Mouse (Mus musculus) forebrain, embryonic 15.5 days (tissue): Measurements from ENCODE around the gene Mkrn2. TPM values are rescaled to one million over a fixed set of nuclear protein-coding genes. Genes with fewer than 3 reads are reported as not detected.

Experiments
- ATAC-seq: fragments of 200-750 bp; cut with Nextera tagmentation; replicated peaks from 2 replicates; pipeline ENCODE4 v1.8.0; 2017; ENCODE audit warnings: mild to moderate bottlenecking, moderate TSS enrichment, moderate library complexity
- H3K27ac ChIP-seq: fragments of 300-500 bp; sonication (generic); replicated peaks from 2 replicates; pipeline ENCODE4 v1.5.1; 2015; ENCODE audit warnings: mild to moderate bottlenecking, inconsistent platforms
- H3K27me3 ChIP-seq: fragments of 300-500 bp; sonication (generic); 2 replicates; pipeline ENCODE4 v1.6.1; 2015; ENCODE audit warnings: inconsistent platforms
- H3K36me3 ChIP-seq: fragments of 300-500 bp; sonication (generic); 2 replicates; pipeline ENCODE4 v1.6.1; 2015; ENCODE audit warnings: mild to moderate bottlenecking, inconsistent platforms
- H3K4me1 ChIP-seq: fragments of 300-500 bp; sonication (generic); 2 replicates; pipeline ENCODE4 v1.6.1; 2015; ENCODE audit warnings: inconsistent platforms
- H3K4me2 ChIP-seq: fragments of 300-500 bp; sonication (generic); replicated peaks from 2 replicates; pipeline ENCODE4 v1.6.1; 2015; ENCODE audit warnings: mild to moderate bottlenecking, inconsistent platforms
- H3K4me3 ChIP-seq: fragments of 300-500 bp; sonication (generic); 2 replicates; pipeline ENCODE4 v1.5.1; 2015; ENCODE audit warnings: mild to moderate bottlenecking, inconsistent platforms
- H3K9ac ChIP-seq: fragments of 300-500 bp; sonication (generic); replicated peaks from 2 replicates; pipeline ENCODE4 v1.6.1; 2015; ENCODE audit warnings: mild to moderate bottlenecking, inconsistent platforms
- H3K9me3 ChIP-seq: fragments of 300-500 bp; sonication (generic); 2 replicates; pipeline ENCODE4 v1.6.1; 2016; ENCODE audit warnings: inconsistent platforms
- WGBS: fragments of 180-500 bp; shearing (Covaris S2); methylation state at CpG from one replicate; pipeline ENCODE4 v1.1.7; 2015; ENCODE audit warnings: mixed read lengths; 5-methylcytosine and 5-hydroxymethylcytosine counted together
- polyA plus RNA-seq: library from polyadenylated mRNA; unstranded; fragments of >200 nt; fragmentation: Nextera tagmentation; extraction: Ambion mirVana; gene quantifications from 2 replicates; pipeline ENCODE4 v1.2.1, GENCODE M21; 2015

Gene Mkrn2
- 41.8 and 44.7 TPM in 2 replicates for polyA plus RNA-seq

DNA sequence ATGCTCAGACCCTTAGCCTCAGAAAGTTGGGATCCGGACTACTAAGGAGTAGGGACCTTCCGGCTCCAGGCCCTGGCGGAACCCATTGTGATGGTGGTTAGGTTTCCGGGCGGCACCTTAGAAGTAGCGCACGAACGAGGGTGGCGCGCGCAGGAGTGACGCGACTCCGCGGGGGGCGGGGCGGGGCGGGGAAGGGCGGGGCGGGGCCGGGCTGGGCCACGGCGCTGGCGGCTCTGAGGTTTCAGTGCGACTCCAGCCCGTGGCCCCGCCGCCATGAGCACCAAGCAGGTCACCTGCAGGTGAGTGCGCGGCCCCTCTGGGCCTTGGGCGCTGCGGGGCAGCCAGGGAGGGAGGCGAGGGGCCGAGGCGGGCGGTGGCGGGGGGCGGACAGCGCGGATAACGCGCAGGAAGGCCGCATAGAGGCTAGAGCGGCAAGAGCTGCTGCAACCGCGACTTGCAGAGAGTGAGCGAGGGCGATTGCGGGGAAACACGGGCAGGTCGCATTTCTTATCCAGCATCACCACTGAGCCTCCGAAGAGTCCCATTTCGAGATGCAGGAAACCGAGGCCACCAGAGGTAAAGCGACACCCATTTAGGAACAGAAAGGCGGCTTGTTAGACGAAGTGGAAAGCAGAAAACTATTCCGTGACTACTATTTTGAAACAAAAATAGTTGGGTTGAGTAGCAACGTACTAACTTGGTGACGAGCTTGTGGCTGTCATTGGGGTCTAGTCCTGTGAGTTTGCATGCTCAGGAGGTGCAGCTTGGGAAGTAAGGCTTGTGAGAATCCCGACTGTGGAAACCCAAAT lies at the start of gene Mkrn2:
TSS of gene Mkrn2 (plus strand) at position 188 of the 809 bp plus-strand sequence.
- H3K9ac ChIP-seq: peak within 1 kb of the TSS; percentile 85
- H3K27ac ChIP-seq: peak within 1 kb of the TSS; percentile 88
- 0 out of 2 replicates have a peak, but pooled peaks cover 5% of the 10 kb centered on the region for H3K36me3 ChIP-seq
- H3K27me3 ChIP-seq: no peaks in the 10 kb centered on the region
- peak within 1 kb of the TSS; percentile 88 for H3K4me3 ChIP-seq
- under 1% methylated on average over 61 of the region's 61 CpGs for WGBS
- no peaks in the 10 kb centered on the region for H3K9me3 ChIP-seq
- peak; percentile 95 for ATAC-seq
- H3K4me2 ChIP-seq: peak within 1 kb of the TSS; percentile 55
- peaks cover 10% of the 10 kb centered on the region for H3K4me1 ChIP-seq

GRCm38 (mm10) chr6:115555485-115555884 lies 46.2 kb upstream of the Mkrn2 start:
- Histone ChIP-seq H3K9ac (no peak overlapping the region), H3K4me3 (no peak overlapping the region), H3K27me3 (no peaks in the 10 kb centered on the region), H3K9me3 (no peaks in the 10 kb centered on the region), H3K36me3 (peaks cover 57% of the 10 kb centered on the region), H3K4me1 (no peaks in the 10 kb centered on the region), H3K27ac (no peak overlapping the region), H3K4me2 (no peak overlapping the region)
- no peak for ATAC-seq
- 74% methylated on average over 5 of the region's 5 CpGs for WGBS

DNA sequence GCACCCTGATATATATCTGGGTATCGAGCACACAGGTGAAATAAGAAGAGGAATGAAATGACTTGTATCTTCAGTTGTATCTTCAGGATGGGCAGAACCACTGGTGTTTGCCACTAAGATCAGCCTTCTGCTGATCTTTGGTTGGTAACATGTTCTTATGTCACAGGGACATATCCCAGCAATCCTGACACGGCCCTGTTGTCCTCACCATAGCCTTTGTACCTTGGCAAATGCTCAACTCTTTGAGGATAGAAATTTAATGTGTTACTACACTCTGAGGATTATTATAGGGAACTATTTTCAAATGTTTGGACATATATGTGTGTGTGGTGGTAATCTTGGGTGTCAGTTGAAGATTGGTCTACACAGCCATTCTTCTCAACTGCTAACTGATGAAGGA lies 43.5 kb upstream of the Mkrn2 start:
- H3K9ac ChIP-seq: no peak overlapping the region
- H3K36me3 ChIP-seq: peaks cover 48% of the 10 kb centered on the region
- H3K27me3 ChIP-seq: no peaks in the 10 kb centered on the region
- no peak for ATAC-seq
- H3K27ac ChIP-seq: no peak overlapping the region
- H3K4me2 ChIP-seq: no peak overlapping the region
- no peaks in the 10 kb centered on the region for H3K4me1 ChIP-seq
- no peaks in the 10 kb centered on the region for H3K9me3 ChIP-seq
- WGBS: 92% methylated on average over 2 of the region's 2 CpGs
- no peak overlapping the region for H3K4me3 ChIP-seq

GRCm38 (mm10) chr6:115559651-115560632 lies 41.8 kb upstream of the Mkrn2 start:
- H3K4me2 ChIP-seq: no peak overlapping the region
- 85% methylated on average over 21 of the region's 21 CpGs for WGBS
- H3K9ac ChIP-seq: no peak overlapping the region
- H3K36me3 ChIP-seq: peaks cover 39% of the 10 kb centered on the region
- no peak overlapping the region for H3K27ac ChIP-seq
- H3K4me3 ChIP-seq: no peak overlapping the region
- H3K27me3 ChIP-seq: no peaks in the 10 kb centered on the region
- ATAC-seq: no peak
- H3K9me3 ChIP-seq: no peaks in the 10 kb centered on the region
- no peaks in the 10 kb centered on the region for H3K4me1 ChIP-seq

DNA sequence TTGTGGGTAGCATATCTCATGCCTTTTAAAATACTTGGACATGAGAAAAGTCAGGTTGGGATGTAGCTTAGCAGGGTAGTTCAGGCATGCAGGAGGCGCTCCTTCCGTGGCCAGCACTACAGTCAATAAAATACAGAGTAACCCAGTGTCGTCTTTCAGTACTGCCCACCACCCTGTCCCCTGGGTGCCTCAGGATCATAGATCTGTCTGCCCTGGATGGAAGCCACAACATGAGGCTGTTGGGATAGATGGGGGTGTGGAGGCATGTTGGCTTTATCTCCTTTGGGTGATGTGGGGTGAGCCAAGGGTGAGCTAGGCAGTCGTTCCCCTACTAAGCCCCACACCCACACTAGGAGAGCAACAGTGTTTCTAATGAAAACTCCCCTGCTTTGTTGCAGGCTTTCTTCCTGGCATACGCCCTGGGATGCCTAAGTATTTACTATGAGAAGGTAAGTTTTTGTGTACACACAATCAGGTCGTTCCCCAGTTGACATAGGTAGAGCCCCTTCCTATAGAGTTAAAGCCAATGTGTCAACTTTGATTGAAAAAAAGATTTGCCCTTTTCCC lies 36.1 kb upstream of the Mkrn2 start:
- H3K36me3 ChIP-seq: peaks cover 56% of the 10 kb centered on the region
- no peak overlapping the region for H3K4me2 ChIP-seq
- WGBS: 92% methylated on average over 6 of the region's 6 CpGs
- no peak overlapping the region for H3K4me3 ChIP-seq
- no peaks in the 10 kb centered on the region for H3K9me3 ChIP-seq
- H3K4me1 ChIP-seq: no peaks in the 10 kb centered on the region
- H3K27ac ChIP-seq: no peak overlapping the region
- no peaks in the 10 kb centered on the region for H3K27me3 ChIP-seq
- H3K9ac ChIP-seq: no peak overlapping the region
- ATAC-seq: no peak

GRCm38 (mm10) chr6:115574171-115574570 lies 27.5 kb upstream of the Mkrn2 start:
- Histone ChIP-seq H3K9me3 (no peaks in the 10 kb centered on the region), H3K4me2 (no peak overlapping the region), H3K27ac (no peak overlapping the region), H3K36me3 (peaks cover 60% of the 10 kb centered on the region), H3K4me3 (no peak overlapping the region), H3K9ac (no peak overlapping the region), H3K27me3 (no peaks in the 10 kb centered on the region), H3K4me1 (no peaks in the 10 kb centered on the region)
- 93% methylated on average over 7 of the region's 7 CpGs for WGBS
- no peak for ATAC-seq

DNA sequence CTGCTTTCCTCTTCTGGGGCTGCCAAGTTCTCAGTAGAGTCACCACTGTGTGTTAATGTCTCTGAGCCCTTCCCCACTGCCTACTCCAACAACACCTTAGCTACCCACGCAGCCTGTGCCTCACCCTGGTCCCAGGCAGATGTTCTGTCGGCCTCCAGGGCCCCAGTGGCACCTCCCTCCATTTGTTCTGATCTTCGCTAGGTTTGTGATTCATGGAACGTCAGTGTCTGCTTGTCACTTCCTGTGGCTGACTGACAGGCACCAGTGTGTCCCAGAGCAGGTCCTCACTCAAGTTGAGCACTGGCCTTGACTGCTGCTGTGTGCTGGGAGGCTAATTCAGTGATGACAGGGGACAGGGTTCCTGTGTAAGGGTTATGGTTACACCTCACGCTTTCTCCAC lies 24.3 kb upstream of the Mkrn2 start:
- WGBS: 90% methylated on average over 5 of the region's 5 CpGs
- H3K4me3 ChIP-seq: no peak overlapping the region
- no peaks in the 10 kb centered on the region for H3K9me3 ChIP-seq
- H3K4me2 ChIP-seq: no peak overlapping the region
- no peak overlapping the region for H3K27ac ChIP-seq
- ATAC-seq: no peak
- H3K36me3 ChIP-seq: peaks cover 57% of the 10 kb centered on the region
- H3K4me1 ChIP-seq: no peaks in the 10 kb centered on the region
- H3K9ac ChIP-seq: no peak overlapping the region
- H3K27me3 ChIP-seq: no peaks in the 10 kb centered on the region

- H3K27me3 ChIP-seq: no peaks in the 10 kb centered on the region
- no peaks in the 10 kb centered on the region for H3K4me1 ChIP-seq
- no peak overlapping the region for H3K27ac ChIP-seq
- no peaks in the 10 kb centered on the region for H3K9me3 ChIP-seq
- ATAC-seq: no peak
- no peak overlapping the region for H3K4me2 ChIP-seq
- 79% methylated on average over 9 of the region's 9 CpGs for WGBS
- no peak overlapping the region for H3K4me3 ChIP-seq
- peaks cover 57% of the 10 kb centered on the region for H3K36me3 ChIP-seq
- H3K9ac ChIP-seq: no peak overlapping the region
Observed at GRCm38 (mm10) chr6:115577941-115578340, 23.8 kb upstream of the Mkrn2 start.

- peaks cover 46% of the 10 kb centered on the region for H3K36me3 ChIP-seq
- H3K4me3 ChIP-seq: no peak overlapping the region
- no peaks in the 10 kb centered on the region for H3K9me3 ChIP-seq
- H3K4me1 ChIP-seq: no peaks in the 10 kb centered on the region
- no peak overlapping the region for H3K27ac ChIP-seq
- no peak overlapping the region for H3K4me2 ChIP-seq
- H3K27me3 ChIP-seq: no peaks in the 10 kb centered on the region
- no peak overlapping the region for H3K9ac ChIP-seq
- WGBS: 89% methylated on average over 3 of the region's 3 CpGs
- no peak for ATAC-seq
Observed at GRCm38 (mm10) chr6:115580810-115581209, 20.9 kb upstream of the Mkrn2 start.

DNA sequence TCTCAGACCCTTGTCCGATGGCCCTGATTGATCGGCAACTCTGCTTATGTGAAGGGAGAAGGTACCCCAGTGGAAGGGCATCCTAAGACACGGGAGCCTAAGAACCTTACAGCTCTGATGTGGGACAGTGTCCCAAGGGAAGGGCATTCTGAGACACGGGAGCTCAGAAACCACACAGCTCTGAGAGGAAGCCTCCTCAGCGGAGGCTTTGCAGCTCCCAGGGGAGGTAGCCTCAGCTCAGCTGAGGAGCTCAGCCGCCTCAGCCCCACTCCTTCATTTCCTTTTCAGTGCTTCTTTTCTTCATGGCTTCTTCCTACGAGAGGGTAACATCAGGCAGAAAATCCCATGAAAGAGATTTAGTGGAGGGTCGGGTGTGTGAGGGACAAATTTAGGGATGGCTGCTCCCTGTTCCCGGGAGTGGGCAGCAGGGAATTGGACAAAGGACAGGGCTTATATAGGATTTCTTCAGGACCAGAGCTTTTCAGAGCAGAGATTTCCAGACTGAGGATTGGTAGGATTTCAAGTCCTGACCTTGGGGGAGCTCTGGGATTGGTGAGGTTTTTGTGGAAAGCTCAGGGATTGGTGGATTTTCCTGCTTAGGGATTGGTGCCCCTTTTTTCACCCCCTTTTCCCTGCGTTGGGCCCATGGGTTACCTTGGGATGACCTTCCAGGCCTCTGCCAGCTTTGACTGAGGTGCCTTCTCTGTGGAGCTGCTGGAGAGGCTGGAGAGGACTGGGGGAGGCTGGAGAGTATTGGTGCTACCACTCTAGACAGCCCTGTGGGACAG lies 19.2 kb upstream of the Mkrn2 start:
- no peaks in the 10 kb centered on the region for H3K27me3 ChIP-seq

GRCm38 (mm10) chr6:115583430-115584125 lies 18.1 kb upstream of the Mkrn2 start:
- H3K4me2 ChIP-seq: no peak overlapping the region
- H3K9me3 ChIP-seq: no peaks in the 10 kb centered on the region
- no peak overlapping the region for H3K9ac ChIP-seq
- H3K27ac ChIP-seq: no peak overlapping the region
- no peak for ATAC-seq
- H3K4me3 ChIP-seq: no peak overlapping the region
- no peaks in the 10 kb centered on the region for H3K27me3 ChIP-seq
- 89% methylated on average over 6 of the region's 6 CpGs for WGBS
- peaks cover 20% of the 10 kb centered on the region for H3K36me3 ChIP-seq
- H3K4me1 ChIP-seq: no peaks in the 10 kb centered on the region

More for the DNA sequence above, 19.2 kb upstream of the Mkrn2 start:
- no peak for ATAC-seq
- H3K36me3 ChIP-seq: peaks cover 29% of the 10 kb centered on the region
- no peaks in the 10 kb centered on the region for H3K4me1 ChIP-seq
- no peak overlapping the region for H3K9ac ChIP-seq
- no peak overlapping the region for H3K4me2 ChIP-seq
- H3K4me3 ChIP-seq: no peak overlapping the region
- no peak overlapping the region for H3K27ac ChIP-seq
- no peaks in the 10 kb centered on the region for H3K9me3 ChIP-seq
- 85% methylated on average over 10 of the region's 10 CpGs for WGBS
